Mouse (Mus musculus) limb, embryonic 12.5 days (tissue): ENCODE results near the gene Nudt16l1. TPM values are rescaled to one million over a fixed set of nuclear protein-coding genes. Genes with fewer than 3 reads are reported as not detected.

Source experiments
- ATAC-seq: fragments of 200-750 bp; cut with Nextera tagmentation; 2 replicates; pipeline ENCODE4 v1.8.0; 2017; ENCODE audit warnings: low read depth, moderate TSS enrichment; ENCODE audit not compliant: insufficient number of reproducible peaks, insufficient read depth, low FRiP score, low TSS enrichment
- H3K27ac ChIP-seq: fragments of 300-500 bp; sonication (generic); 2 replicates; pipeline ENCODE4 v1.5.1; 2016; ENCODE audit warnings: mild to moderate bottlenecking, moderate library complexity
- H3K27me3 ChIP-seq: fragments of 300-500 bp; sonication (generic); 2 replicates; pipeline ENCODE4 v1.6.1; 2016; ENCODE audit warnings: mild to moderate bottlenecking, moderate library complexity
- H3K36me3 ChIP-seq: fragments of 300-500 bp; sonication (generic); 2 replicates; pipeline ENCODE4 v1.6.1; 2016; ENCODE audit warnings: mild to moderate bottlenecking, moderate library complexity
- H3K4me1 ChIP-seq: fragments of 300-500 bp; sonication (generic); replicated peaks from 2 replicates; pipeline ENCODE4 v1.6.1; 2016
- H3K4me2 ChIP-seq: fragments of 300-500 bp; sonication (generic); 2 replicates; pipeline ENCODE4 v1.6.1; 2016; ENCODE audit warnings: mild to moderate bottlenecking, moderate library complexity
- H3K4me3 ChIP-seq: fragments of 300-500 bp; sonication (generic); replicated peaks from 2 replicates; pipeline ENCODE4 v1.5.1; 2016; ENCODE audit warnings: mild to moderate bottlenecking
- H3K9ac ChIP-seq: fragments of 300-500 bp; sonication (generic); replicated peaks from 2 replicates; pipeline ENCODE4 v1.6.1; 2016; ENCODE audit warnings: mild to moderate bottlenecking, moderate library complexity
- H3K9me3 ChIP-seq: fragments of 300-500 bp; sonication (generic); 2 replicates; pipeline ENCODE4 v1.6.1; 2016; ENCODE audit warnings: mild to moderate bottlenecking, moderate library complexity
- WGBS: fragments of 180-500 bp; shearing (Covaris S2); methylation state at CpG from one replicate; pipeline ENCODE4 v1.1.7; 2016; 5-methylcytosine and 5-hydroxymethylcytosine counted together
- polyA plus RNA-seq: library from polyadenylated mRNA; unstranded; fragments of >200 nt; fragmentation: Nextera tagmentation; extraction: Ambion mirVana; gene quantifications from 2 replicates; pipeline ENCODE4 v1.2.1, GENCODE M21; 2016

The Nudt16l1 gene
- polyA plus RNA-seq, 1 experiment from 2014 or later, result 168 TPM

DNA sequence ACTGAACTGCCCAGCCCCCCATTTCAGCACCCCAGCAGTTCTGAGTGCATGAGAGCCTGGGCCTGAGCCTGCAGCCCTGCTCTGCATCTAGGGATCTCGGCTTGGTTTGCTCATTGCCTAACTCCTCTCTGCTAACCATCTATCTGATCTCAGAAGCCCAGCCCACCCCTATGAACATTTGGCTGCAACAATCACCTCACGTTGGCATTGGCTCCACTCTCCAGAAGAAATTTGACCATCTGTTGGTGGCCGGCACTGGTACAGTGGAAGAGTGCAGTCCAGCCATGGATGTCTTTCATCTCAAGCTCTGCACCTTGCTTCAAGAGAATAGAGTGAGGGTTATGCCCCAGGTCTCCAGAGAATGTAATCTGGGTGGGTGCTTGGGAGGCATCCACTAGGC is 18.9 kb downstream of the Nudt16l1 start:
- Histone ChIP-seq H3K4me2 (no peak overlapping the region), H3K27ac (no peak overlapping the region), H3K4me3 (no peak overlapping the region), H3K27me3 (no peaks in the 10 kb centered on the region), H3K9me3 (no peaks in the 10 kb centered on the region), H3K9ac (no peak overlapping the region), H3K36me3 (peaks cover 70% of the 10 kb centered on the region), H3K4me1 (peaks cover 6% of the 10 kb centered on the region)
- no peak for ATAC-seq
- 91% methylated on average over 3 of the region's 3 CpGs for WGBS

DNA sequence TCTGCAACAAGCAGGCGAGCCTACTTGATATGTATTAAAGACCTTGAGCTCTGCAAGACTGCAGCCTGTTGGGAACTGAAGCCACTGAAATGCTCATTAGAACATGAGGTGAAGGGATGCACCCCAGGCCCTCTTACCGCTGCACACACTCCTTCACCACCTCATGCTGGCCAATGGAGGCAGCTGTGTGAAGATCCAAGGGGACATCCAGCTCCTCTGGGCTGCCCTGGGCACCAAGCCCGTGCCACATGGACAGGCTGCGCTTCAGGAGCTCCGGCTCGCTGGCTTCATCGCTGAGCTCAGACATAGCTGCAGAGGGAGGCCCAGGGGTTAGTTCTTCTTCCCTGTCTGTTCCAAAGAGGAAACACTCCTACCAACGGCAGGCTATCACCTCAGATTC is 21.7 kb downstream of the Nudt16l1 start:
- no peak overlapping the region for H3K27ac ChIP-seq
- H3K4me1 ChIP-seq, result peaks cover 21% of the 10 kb centered on the region
- no peaks in the 10 kb centered on the region for H3K9me3 ChIP-seq
- H3K4me2 ChIP-seq, result no peak overlapping the region
- no peak overlapping the region for H3K9ac ChIP-seq
- WGBS, result 86% methylated on average over 8 of the region's 8 CpGs
- H3K4me3 ChIP-seq, result no peak overlapping the region
- no peaks in the 10 kb centered on the region for H3K27me3 ChIP-seq
- ATAC-seq, result no peak
- H3K36me3 ChIP-seq, result peaks cover 42% of the 10 kb centered on the region

DNA sequence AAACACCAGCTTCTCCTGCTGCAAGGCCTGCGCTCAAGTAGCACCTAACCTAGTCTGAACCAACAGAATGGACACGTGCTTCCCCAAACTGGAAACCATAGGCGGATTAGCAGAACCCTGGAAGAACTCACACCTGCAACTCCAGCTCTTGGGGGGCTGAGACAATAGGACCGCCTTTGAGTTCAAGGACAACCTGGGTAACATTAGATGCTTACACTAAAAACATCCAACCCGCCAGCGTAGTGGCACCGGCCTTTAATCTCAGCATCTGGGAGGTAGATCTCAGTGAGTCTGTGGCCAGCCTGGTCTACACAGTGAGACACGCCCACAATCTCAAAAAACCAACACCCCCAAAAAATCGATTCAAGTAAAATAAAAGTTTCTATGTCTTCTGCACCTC is 24.8 kb downstream of the Nudt16l1 start:
- Histone ChIP-seq H3K36me3 (peaks cover 14% of the 10 kb centered on the region; the same call in 1 of the 2 replicates), H3K4me2 (peak overlapping the region; percentile 84), H3K27ac (peak overlapping the region; percentile 70; the same call in 1 of the 2 replicates), H3K9me3 (no peaks in the 10 kb centered on the region), H3K4me3 (peak overlapping the region; percentile 90), H3K4me1 (peaks cover 24% of the 10 kb centered on the region), H3K27me3 (no peaks in the 10 kb centered on the region), H3K9ac (peak overlapping the region; percentile 81)
- 43% methylated on average over 9 of the region's 9 CpGs for WGBS
- no peak for ATAC-seq

DNA sequence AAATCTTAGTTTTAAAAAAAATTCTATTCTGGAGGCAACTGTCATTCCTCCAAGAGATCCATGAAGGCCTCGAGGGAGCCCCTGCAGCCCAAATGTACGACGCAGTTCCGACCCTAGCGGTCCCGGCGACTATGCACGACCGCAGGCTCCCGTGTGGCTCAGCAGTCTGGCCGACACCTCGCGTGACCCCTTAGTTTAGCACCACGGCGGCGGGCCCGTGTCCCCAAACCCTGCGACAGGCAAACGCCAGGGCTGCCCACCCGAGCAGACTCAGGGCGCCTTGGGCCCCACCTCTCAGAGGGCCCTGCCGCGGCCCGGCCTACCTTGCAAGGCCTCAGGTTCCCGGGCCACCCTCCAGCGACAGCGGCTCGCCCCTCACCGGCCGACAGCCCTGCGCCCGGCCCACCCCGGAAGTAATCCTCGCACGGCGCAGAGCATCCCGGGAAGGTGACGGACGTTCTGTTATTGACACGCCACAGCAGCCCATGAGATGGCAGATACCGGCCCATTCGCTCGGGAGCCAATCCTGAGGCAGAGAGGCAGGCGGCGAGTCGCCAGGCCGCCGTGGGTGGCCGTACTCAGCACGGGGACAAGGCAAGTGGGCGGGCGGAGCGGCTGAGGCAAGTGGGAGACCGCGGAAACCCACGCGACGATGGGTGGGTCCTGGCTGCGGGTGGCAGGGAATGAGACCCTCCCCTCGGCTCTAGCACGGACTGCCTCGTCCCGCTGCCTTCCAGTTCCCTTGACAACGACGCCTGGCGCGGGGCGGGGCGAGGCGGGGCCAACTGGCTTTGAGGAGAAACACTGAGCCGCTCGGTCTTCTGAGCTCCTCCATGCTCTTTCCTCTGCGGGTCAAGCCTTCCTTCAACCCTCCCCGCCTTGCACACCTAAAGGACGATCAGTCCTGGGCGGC is 25.5 kb downstream of the Nudt16l1 start, which contains the start of gene Anks3:
Gene Anks3, minus strand, starts transcription at position 409 of the 913 bp plus-strand sequence.
- peak; percentile 97 for ATAC-seq
- WGBS, result under 1% methylated on average over 76 of the region's 76 CpGs
- Histone ChIP-seq H3K36me3 (peaks cover 14% of the 10 kb centered on the region; the same call in 1 of the 2 replicates), H3K9ac (peak within 1 kb of the TSS; percentile 81), H3K4me3 (peak within 1 kb of the TSS; percentile 90), H3K9me3 (no peaks in the 10 kb centered on the region), H3K4me1 (peaks cover 24% of the 10 kb centered on the region), H3K27me3 (no peaks in the 10 kb centered on the region), H3K27ac (peak within 1 kb of the TSS; percentile 70), H3K4me2 (peak within 1 kb of the TSS; percentile 84)

DNA sequence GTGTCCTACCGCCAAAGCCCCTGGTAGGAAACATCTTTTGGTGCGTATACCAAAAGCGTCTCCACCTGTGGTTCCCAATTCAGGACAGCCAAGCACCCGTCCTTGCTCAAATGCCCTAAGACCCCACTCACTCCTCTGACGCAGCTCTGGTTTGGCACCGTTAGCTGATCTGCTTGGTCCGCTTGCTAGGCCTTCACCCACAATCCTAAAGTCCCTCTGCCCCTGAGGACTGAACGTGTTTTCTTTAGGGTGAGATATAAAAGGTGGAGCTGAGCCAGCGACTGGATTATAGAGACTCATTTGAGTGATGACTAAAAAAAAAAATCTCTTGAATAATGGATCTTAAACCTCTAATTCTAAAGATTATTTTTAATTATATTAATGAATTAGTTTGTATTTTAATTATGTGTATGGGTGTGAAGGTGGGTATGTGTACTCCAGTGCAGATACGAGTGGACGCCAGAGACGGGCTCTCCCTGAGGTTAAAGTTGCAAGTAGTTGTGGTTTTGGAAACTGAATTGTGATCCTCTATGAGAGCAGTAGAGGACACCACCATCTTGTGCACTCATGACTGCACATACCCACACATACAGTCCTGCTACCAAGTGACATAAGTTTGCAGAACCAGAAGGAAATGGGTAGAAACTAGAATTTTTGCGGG is 26.3 kb downstream of the Nudt16l1 start:
- Histone ChIP-seq H3K27ac (peak overlapping the region; percentile 70), H3K36me3 (peaks cover 8% of the 10 kb centered on the region; the same call in 1 of the 2 replicates), H3K9ac (peak overlapping the region; percentile 81), H3K27me3 (no peaks in the 10 kb centered on the region), H3K9me3 (no peaks in the 10 kb centered on the region), H3K4me3 (peak overlapping the region; percentile 90), H3K4me2 (peak overlapping the region; percentile 84), H3K4me1 (peaks cover 24% of the 10 kb centered on the region)
- 27% methylated on average over 13 of the region's 13 CpGs for WGBS
- peak; percentile 4; the same call in 1 of the 2 replicates for ATAC-seq

DNA sequence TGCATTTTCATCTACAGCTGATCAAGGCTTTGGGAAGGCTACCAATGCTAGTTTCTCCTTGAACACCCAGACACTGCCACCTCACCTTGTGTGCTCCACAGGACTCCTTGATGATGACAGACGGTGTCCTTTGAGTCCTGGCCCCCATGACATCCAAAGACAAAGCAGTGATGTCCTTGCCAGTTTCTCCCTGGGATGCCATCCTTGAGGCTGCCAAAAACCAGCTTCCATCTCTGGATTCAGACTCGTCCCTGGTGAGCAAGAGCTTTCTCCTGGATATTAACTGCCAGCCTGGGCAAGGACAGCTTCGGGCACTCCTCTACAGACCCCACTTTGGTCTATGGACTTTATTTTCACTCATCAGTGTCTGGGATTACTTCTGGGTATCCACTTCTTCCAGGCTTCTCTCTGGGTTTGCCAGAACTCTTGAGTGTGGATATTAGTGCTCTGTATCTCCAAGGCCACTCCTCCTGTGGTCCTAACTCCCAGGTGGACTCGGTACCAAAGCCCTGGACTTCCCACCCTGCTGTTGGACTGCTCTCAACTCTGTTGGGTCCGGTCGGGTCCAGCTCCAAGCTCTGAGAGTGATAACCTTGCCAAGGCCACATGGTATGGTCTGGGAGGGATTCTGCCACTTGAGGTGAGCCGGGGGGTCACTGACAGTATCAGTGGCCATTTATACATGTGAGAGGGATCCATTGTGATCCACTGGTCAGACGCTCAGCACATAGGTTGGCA is 27.0 kb downstream of the Nudt16l1 start:
- Histone ChIP-seq H3K4me3 (peak overlapping the region; percentile 90), H3K4me1 (peaks cover 24% of the 10 kb centered on the region), H3K9ac (no peak overlapping the region), H3K27me3 (no peaks in the 10 kb centered on the region), H3K9me3 (no peaks in the 10 kb centered on the region), H3K36me3 (peaks cover 1% of the 10 kb centered on the region; the same call in 1 of the 2 replicates), H3K27ac (no peak overlapping the region), H3K4me2 (peak overlapping the region; percentile 84; the same call in 1 of the 2 replicates)
- ATAC-seq, result no peak
- 86% methylated on average over 8 of the region's 8 CpGs for WGBS

DNA sequence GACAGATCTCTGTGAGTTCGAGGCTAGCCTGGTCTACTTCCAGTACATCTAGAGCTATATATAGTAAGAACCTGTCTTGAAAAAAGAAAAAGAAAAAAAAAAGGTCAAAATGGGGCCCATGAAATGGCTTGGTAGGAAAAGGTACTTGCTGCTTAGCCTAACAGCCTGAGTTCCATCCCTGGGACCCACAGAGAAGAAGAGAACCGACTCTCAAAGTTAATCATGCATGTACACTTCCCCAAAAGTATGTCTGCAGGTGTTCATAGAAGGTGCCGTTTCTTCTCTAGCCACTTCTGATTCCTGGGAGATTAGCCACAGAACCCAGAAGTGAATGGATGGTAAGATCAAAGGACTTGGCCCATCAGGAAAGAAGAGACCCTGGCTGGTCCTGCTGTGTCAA is 29.9 kb downstream of the Nudt16l1 start:
- peaks cover 8% of the 10 kb centered on the region for H3K4me1 ChIP-seq
- no peaks in the 10 kb centered on the region for H3K9me3 ChIP-seq
- ATAC-seq, result no peak
- 79% methylated on average over 3 of the region's 3 CpGs for WGBS
- no peak overlapping the region for H3K9ac ChIP-seq
- H3K36me3 ChIP-seq, result no peaks in the 10 kb centered on the region
- no peaks in the 10 kb centered on the region for H3K27me3 ChIP-seq
- no peak overlapping the region for H3K4me3 ChIP-seq
- H3K4me2 ChIP-seq, result no peak overlapping the region
- no peak overlapping the region for H3K27ac ChIP-seq

DNA sequence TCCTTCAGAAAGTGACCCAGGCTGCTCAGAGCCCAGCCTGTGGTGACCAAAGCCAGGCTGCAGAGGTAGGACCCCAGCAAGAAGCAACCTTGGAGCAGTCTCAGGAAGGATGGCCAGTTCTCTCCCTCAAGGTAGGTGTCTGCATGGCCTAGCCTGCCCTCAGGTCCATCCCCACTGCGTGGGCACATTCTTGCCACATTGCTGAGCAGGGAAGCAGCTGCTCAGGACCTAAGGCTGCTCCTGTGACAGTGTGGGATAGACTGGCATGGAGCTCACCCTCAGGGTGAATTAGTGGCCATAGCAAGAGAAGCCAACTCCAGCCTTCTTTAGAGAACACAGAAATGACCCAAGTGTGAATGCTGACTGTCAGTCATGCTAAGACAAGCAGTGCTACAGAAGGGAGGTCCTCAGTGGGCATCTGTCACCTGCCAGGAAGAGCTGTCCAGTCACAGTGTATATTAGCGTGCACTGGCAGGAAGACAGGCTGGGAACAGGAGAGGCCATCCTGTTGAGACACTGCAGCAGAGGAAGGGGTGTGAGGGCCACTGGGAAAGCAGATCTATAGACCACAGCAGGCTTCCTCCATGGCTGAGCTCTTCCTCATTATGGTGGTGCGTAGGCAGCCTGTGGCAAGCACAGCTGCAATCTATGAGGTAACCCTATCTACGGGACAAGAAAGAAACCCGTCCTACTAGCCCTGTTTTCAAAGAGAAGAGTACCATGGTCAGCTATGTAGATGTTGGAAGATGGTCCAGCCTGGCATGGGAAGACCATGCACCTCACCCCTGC is 30.7 kb downstream of the Nudt16l1 start:
- Histone ChIP-seq H3K4me3 (no peak overlapping the region), H3K9me3 (no peaks in the 10 kb centered on the region), H3K27ac (no peak overlapping the region), H3K36me3 (no peaks in the 10 kb centered on the region), H3K4me1 (0 out of 2 replicates have a peak, but pooled peaks cover 7% of the 10 kb centered on the region), H3K9ac (no peak overlapping the region; the same call in 1 of the 2 replicates), H3K27me3 (no peaks in the 10 kb centered on the region), H3K4me2 (no peak overlapping the region)
- ATAC-seq, result no peak
- WGBS, result 76% methylated on average over 5 of the region's 5 CpGs

DNA sequence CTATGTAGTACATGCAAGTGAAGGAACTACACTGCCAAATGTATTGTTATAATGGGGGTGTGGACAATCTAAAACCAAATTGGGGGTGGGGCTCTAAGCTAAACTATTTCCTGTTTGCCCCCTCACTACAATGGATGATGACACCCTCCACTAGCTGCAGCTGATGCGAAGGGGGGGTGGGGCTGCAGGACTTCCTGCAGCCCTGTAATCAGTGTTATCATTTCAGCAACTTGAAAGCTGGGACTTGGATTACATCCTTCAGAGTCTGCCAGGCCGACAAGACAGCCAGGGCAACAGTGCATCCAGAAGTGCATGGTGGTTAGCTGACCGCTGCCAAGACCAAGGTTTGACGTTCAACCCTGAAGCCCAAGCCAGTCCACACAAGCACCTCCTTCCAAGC is 33.1 kb downstream of the Nudt16l1 start:
- Histone ChIP-seq H3K4me1 (no peaks in the 10 kb centered on the region), H3K27me3 (no peaks in the 10 kb centered on the region), H3K36me3 (no peaks in the 10 kb centered on the region), H3K9ac (no peak overlapping the region), H3K4me3 (no peak overlapping the region), H3K4me2 (no peak overlapping the region), H3K27ac (no peak overlapping the region), H3K9me3 (no peaks in the 10 kb centered on the region)
- 83% methylated on average over 4 of the region's 4 CpGs for WGBS
- no peak for ATAC-seq

DNA sequence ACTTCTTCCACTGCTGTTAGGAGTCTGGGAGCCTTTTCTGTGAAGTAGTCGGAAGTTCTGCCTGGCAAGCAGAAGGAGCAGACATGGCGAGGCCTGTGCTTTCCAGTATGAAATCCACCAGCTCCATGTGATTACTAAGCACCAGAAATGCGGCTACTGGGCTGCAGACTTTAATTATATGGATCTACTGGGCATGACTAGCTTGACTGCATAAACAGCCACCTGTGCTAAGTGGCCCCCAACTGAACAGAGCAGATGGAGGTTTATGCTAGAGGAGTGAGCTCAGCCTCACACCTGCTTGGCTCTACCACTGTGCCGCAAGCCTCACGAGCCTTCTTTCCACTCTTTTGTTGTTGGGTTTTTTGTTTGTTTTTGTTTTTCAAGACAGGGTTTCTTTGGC is 36.0 kb downstream of the Nudt16l1 start:
- Histone ChIP-seq H3K36me3 (no peaks in the 10 kb centered on the region), H3K9ac (no peak overlapping the region), H3K4me2 (no peak overlapping the region), H3K27ac (no peak overlapping the region), H3K4me1 (no peaks in the 10 kb centered on the region), H3K27me3 (no peaks in the 10 kb centered on the region), H3K9me3 (no peaks in the 10 kb centered on the region), H3K4me3 (no peak overlapping the region)
- 81% methylated on average over 5 of the region's 5 CpGs for WGBS
- no peak for ATAC-seq
